Comparison of ENCODE assay signal across 15 mouse cellular contexts in the genomic region with DNA sequence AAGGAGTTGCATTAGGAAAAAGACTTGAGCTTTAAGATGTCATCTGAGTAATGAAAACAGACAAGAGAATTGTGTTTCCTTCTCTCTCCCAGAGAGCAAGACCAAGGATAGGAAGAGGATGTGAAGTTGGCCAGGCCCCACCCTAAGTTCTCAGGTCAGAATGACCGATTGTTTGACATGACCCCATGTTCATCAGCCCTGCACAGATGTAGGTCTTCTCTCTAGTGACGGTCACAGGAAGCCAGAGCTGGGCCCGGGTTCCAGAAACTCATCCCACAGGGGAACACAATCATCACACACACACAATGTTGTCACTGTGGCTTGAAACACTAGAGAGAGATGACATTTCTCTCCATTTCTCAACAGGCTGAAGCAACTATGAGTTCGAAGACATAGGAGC. TPM values are rescaled to one million over a fixed set of nuclear protein-coding genes. Genes with fewer than 3 reads are reported as not detected.
"Had no signal": no experiment of that assay in that cellular context is flagged by ENCODE, and none has a peak within 500 bp of the region (broad histone marks: within the 10 kb centered on the region; RNA-seq: fewer than 3 reads in every experiment).

No protein-coding gene starts in this region.

- ATAC-seq: midbrain, embryonic 16.5 days had no signal

- H3K4me1 ChIP-seq: liver, embryonic 15.5 days had no signal

- H3K9ac ChIP-seq: liver, embryonic 15.5 days; lung, embryonic 15.5 days; midbrain, embryonic 12.5 days; neural tube, embryonic 13.5 days had no signal

- DNase-seq: kidney, adult 8-10 months; retina, postnatal 1 day; right cerebral cortex, postnatal 4 days; spleen, adult 18-20 months; thymus, adult 18-20 months; thymus, postnatal 14 days had no signal

- H3K27me3 ChIP-seq: liver, embryonic 15.5 days; lung, embryonic 15.5 days; neural tube, embryonic 13.5 days had no signal

- H3K4me2 ChIP-seq: liver, embryonic 11.5 days; liver, embryonic 15.5 days; lung, embryonic 15.5 days; midbrain, embryonic 12.5 days; neural tube, embryonic 13.5 days had no signal

- H3K9me3 ChIP-seq: limb, embryonic 10.5 days; liver, embryonic 15.5 days; lung, embryonic 15.5 days; midbrain, embryonic 12.5 days; neural tube, embryonic 13.5 days had no signal

- H3K36me3 ChIP-seq: liver, embryonic 15.5 days; lung, embryonic 15.5 days; midbrain, embryonic 12.5 days; neural tube, embryonic 13.5 days had no signal

- H3K27ac ChIP-seq: left cerebral cortex, adult 2 months; limb, embryonic 10.5 days; liver, embryonic 15.5 days; lung, embryonic 15.5 days; midbrain, embryonic 12.5 days; neural tube, embryonic 13.5 days had no signal

- H3K4me3 ChIP-seq: left cerebral cortex, adult 2 months; limb, embryonic 10.5 days; liver, embryonic 15.5 days; lung, embryonic 15.5 days; midbrain, embryonic 12.5 days; neural tube, embryonic 13.5 days had no signal

RNA-seq across cellular contexts. Expression of a gene that starts 27.2 kb away (rescaled TPM):
- total RNA-seq: megakaryocyte-erythroid progenitor cell, adult 5-6 weeks had no signal
